16 mouse cellular contexts compared by ENCODE assay signal in genomic region chr19:43692815-43693214, GRCm38 (mm10).
"Had no signal": no experiment of that assay in that cellular context is flagged by ENCODE, and none has a peak within 500 bp of the region (broad histone marks: within the 10 kb centered on the region; RNA-seq: fewer than 3 reads in every experiment).

No protein-coding gene starts in this region.

- H3K27me3 ChIP-seq: hindbrain, embryonic 12.5 days; liver, embryonic 13.5 days; lung, embryonic 15.5 days; megakaryocyte, embryonic 14.5 days had no signal

- H3K9me3 ChIP-seq: hindbrain, embryonic 12.5 days; limb, embryonic 12.5 days; liver, embryonic 13.5 days; lung, embryonic 15.5 days; megakaryocyte, embryonic 14.5 days; midbrain, embryonic 12.5 days had no signal

- ATAC-seq: inflammation-experienced regulatory T-cells, adult 6 months; liver, postnatal 0 days had no signal

- H3K27ac ChIP-seq: hindbrain, embryonic 12.5 days; kidney, postnatal 0 days; layer of hippocampus, adult 2 months; limb, embryonic 12.5 days; liver, embryonic 13.5 days; lung, embryonic 15.5 days; macrophage; midbrain, embryonic 12.5 days had no signal

- H3K4me2 ChIP-seq: hindbrain, embryonic 12.5 days; limb, embryonic 12.5 days; liver, embryonic 13.5 days; lung, embryonic 15.5 days; midbrain, embryonic 12.5 days had no signal

- H3K4me3 ChIP-seq: hindbrain, embryonic 12.5 days; layer of hippocampus, adult 2 months; limb, embryonic 12.5 days; liver, embryonic 13.5 days; lung, embryonic 15.5 days; megakaryocyte, embryonic 14.5 days; midbrain, embryonic 12.5 days had no signal

- H3K9ac ChIP-seq: hindbrain, embryonic 12.5 days; limb, embryonic 12.5 days; liver, embryonic 13.5 days; liver, postnatal 0 days; lung, embryonic 15.5 days; midbrain, embryonic 12.5 days had no signal

- H3K4me1 ChIP-seq: lung, embryonic 15.5 days had no signal

- H3K36me3 ChIP-seq: lung, embryonic 15.5 days had no signal

- DNase-seq: liver; liver, embryonic 13.5 days; liver, postnatal 0 days; lung, postnatal 14 days; spleen, adult 18-20 months; thymus, adult 18-20 months; thymus, postnatal 14 days had no signal
